Mouse (Mus musculus) c-Kit-positive CD71-positive TER-119-positive erythroid progenitor cells, embryonic 14.5 days (primary cell): ENCODE measurements around the gene Lrrc3.
"Not testable (repeated sequence)": the region's sequence is repeated elsewhere in the genome, so short reads cannot be mapped to it uniquely, and the experiment has no call there.

Experiments
- DNase-seq: peaks from one replicate; pipeline ENCODE4 v3.0.0-alpha.2; 2013; ENCODE audit warnings: low spot score

The Lrrc3 gene

DNA sequence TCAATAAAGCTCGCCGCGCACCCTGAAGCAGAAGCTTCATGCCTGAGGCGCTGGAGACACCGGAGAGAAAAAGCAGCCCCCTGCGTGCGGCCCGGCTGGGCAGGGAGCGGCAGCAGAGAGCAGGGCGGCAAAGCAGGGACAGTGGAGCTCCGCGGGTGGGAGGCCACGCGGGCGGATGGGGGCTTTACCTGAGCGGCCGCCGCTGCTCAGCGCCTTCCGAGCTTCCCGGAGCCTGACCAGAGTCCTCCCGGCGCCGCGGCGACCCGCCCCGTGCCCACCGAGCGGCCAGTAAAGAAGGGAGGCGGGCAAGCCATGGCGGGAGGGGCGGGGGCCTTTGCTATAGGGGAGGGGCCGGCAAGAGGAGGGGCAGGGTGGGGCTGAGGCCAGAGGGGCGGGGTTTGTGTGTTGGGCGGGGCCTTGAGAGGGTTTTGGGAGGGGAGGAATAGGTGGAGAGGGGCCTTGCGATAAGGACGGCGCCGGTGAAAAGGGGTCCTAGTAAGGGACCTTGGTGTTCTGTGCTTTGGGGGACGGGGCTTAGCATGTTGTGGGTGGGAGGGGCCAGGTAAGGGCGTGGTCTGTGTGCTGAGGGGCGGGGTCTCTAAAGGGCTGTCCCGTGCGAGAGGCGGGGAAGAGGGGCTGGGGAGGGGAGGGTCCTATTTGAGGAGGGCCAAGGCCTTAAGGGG, at the start of gene Lrrc3:
Lrrc3 (minus strand) TSS at position 326 of the 683 bp plus-strand sequence.
- DNase-seq = no peak

DNA sequence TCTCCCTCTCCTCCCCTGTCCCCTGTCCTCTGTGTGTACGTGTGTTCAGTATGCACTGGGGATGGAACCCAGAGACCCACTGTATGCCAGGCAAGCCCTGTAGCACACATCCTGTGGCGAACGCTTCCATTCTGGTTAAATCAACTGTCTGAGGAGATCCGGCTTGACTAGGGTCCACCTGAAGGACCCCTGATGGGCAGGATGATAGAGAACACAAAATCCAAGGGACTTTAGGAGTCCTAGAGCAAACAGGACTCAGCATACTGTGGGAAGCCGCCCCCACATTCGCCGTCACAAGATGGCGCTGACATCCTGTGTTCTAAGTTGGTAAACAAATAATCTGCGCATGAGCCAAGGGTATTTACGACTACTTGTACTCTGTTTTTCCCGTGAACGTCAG, 48.1 kb upstream of the Lrrc3 start:
- DNase-seq = not testable (repeated sequence)

DNA sequence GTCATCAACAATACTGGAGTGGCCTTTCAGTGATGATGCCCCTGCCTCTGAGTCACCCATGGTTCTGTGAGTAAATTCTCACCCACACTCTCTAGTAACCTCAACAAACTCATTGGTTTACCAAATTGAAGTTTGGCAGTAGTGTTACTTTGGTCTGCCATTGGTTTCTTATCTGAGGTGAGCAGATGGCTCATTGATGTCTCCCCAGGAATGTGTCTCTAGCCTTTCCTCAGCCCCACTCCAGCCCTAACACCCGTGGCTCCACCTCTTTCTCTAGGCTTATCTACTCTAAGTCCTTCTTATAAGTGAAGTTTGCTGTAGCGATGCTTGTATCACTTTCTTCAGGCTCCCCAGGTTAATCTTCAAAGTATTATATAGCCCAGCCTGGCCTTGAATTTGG, 37.3 kb upstream of the Lrrc3 start:
- no peak for DNase-seq

DNA sequence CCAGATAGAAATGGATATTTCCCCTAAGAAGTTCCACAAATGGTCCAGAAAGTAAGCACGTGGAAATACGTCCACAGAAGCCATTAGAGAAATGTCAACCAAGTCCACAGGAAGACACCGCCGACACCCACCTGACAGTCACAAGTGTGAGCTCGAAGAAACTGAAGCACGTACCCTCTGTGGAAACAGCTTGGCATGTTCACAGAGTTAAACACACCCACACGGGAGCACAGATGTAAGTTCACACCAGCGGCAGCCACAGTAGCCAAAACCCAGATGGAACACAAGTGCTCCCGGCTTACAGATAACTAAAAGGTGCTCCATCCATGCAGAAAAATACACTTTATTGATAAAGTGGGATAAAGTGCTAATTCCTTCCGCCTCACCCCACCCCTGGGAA, 25.0 kb upstream of the Lrrc3 start:
- no peak for DNase-seq

DNA sequence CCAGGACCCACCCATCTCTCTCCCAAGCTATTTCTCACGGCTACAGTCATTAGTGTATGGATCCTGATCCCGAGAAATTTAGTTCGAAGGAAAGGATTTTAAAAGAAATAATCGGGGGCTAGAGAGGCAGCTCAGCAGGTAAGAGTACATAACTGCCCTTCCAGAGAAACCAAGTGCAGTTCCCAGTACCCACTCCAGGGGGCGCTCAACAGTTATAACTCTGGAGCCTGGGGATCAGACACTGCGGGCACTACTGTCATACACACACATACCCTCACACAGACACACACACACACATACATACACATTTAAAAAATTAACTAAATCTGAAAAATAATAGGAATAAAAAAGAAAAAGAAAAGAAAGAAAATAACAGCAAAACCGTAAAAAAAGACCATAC, 23.8 kb upstream of the Lrrc3 start:
- peak; percentile 60 for DNase-seq

DNA sequence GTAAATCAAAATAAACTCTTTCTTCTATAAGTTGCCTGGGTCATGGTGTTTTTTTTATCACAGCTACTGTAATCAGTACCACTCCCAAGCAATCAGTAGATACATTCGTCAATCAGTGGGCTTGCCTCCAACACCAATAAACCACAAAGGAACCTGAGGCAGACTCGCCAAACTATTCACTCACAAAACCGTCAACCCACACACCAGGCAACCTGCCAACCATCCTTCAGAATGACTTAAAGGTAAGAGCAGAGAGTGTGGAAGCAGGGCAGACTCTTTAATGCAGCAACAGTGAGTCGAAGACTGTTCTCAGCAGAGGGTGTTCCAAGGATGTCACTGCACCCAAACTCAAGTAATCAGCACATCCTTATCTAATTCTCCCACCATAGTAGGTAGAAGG, 20.3 kb upstream of the Lrrc3 start:
- DNase-seq = no peak

DNA sequence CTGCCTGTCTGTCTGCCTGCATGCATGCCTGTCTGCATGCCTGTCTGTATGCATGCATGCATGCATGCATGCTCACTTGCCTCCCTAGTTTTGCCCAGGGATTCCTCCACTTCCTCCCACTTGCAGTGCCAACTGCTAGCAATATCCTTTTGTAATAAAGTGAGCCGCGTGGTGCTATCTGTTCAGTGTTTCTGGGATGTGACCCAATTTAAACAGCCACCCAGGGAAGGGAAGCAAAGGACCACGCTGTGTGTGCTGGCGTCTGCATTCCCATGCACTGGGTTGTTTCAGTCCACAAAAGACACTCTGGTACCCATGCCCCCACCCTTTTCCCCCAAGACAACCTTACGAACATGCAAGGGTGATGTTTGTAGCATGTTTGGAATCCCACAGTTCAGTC, 18.7 kb upstream of the Lrrc3 start:
- no peak for DNase-seq

DNA sequence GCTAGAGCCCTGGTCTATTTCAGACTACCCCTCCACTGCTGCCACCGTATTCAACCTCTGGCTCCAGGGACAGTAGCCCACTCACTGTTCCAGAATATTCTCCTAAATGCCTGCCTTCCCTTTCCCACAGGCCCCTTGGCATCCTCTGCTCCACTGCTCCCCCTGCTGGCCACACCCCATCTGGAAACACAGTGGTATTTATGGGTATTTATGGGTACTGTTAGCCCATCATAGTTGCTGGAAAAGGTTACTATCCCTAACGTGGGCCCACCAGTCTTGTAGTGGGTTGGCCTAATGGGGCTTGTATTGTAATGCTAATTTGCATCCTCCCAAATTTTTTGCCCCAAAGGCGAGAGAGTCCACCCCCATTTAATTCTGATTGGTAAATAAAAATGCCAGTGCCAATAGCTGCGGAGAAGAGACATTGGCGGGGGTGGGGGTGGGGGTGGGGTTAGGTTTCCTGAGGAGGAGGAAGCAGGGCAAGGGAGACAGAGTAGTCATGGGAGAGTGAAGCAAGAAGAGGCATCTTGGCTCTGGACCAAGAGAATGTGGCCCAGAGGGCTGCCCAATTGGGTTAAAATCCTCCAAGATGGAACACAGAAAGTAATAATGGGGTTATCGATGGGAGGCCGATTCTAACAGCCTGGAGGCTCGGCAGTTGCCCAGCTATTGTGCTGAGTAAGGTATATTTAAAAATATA, 14.4 kb upstream of the Lrrc3 start:
- peak; percentile 45 for DNase-seq

DNA sequence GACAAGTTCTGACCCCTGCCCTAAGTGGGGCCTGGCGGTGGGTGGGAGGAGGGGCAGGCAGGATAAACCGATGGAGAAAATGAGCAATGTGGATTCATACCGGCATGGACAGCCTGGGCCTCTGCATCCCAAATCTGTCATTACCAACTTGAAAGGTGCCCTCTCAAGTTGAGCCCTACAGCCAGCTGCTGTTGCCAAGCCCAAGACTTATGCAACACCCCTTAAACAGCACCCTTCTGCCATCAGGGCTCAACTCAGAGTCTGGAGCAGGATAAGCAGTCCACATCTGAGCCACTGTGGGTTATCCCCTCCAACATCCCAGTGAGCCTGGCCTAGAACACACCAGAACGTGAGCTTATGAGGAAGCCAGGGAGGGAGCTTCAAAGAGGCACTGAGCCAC, 11.0 kb upstream of the Lrrc3 start:
- DNase-seq = no peak

DNA sequence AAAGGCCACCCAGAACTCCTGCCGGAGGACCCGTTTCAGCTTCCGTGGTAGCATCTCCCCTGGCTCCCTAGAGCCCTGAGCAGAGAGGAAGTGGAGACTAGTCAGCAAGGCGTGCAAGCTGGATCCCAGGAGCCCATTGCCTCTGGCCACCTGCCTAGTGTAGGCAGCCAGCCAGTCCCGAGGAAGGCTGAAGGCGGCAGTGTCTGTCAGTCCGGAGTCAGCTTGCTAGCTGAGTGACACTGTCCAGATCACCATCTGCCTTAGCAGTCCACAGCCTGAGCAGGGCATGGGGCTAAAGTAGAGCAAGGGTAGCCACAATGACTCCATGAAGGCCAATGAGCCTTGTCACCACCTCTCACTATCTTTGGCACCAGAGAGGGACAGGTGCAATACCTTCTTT, 10.3 kb upstream of the Lrrc3 start:
- no peak for DNase-seq

DNA sequence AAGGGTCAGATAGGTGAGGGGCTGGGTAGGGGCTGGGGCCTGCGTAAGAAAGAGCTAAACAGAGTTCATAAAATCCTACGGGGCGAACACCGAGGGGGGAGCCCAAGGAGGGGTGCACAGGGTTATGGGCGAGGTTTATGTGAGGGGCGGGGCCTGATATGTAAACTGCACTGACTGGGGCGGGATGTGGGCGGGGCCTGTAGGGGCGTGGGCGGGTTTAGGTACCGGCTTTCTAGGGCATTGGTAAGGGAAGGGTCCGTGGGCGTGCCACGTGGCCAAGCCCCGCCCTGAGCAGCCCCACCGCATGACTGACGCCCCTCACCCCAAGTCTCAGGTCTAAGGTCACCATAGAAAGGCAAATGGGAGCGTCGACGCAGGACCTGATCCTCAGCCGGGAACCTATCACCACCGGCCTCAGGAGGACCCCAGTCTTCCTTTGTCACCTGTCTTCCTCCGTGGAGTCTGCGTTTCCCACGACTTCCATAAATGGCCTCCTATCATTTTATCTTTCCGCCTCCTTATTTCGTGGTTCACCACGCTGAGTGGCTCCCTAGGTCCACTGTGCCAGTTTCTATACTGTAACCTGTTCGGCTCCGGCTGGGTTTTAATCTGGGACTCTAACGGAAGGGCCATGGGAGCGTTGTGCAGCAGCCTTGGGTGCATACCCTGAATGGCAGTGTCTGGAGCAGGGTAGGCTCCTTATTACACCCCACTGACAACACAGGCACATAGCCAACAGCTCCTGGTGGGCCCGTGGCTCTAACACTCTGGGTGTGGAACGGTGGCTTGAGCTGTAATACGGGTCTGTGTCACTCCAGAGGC, 769 bp upstream of the Lrrc3 start:
- DNase-seq = peak; percentile 36

DNA sequence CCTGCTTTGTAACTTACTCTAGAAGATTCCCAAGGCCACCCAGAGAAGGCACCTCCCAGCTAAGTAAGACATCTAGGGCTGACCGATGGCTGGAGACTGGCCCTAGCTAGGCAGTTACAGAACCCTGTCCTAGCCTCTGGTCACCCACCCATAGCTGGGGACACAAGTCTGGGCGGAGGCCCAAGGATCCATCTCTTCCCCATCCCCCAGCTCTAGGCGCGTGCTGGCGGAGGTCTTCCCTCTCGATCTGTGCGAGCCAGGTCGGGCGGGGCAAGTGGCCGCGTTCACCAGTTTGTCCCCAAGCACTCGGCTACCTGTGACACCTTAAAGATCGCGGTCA, 495 bp downstream of the Lrrc3 start:
- DNase-seq = no peak

DNA sequence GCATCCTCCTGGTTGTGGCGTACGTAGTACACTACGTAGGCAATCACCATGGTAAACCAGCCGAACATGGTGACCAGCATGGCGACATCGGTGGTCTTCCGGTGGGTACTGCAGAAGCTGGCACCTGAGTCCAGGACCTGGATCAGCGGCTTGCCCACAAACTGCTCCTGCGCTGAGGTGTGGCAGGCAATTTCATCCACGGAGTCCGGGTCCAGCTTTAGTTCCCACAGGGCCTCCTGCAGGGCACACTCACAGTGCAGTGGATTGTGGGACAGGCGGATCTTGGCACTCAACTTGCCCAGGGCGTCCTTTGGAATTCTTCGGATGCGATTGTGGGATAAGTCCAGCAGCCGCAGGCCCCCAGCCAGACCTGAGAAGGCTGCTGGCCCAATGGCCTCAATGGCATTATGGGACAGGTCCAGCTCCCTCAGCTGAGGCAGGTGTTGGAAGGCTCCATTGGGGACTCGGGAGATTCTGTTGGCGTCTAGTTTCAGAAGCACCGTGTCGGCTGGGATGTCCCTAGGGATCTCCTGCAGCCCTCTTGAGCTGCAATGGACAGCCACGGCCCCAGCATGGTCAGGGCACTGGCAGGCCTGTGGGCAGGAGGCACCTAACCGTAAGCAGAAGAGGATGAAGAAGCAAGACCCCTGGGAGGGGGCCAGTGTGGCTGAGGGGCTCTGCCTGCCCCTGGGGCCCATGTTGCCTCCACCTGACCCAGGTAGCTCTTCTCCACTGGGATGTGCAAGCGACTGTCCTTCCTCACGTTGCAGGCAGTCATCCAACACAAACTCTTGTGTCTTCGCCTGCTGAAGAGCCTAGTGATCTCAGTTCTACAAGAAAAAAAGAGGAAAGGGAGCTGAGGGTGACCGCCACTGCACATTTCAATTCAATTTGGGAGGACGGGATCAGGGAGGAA, 1.2 kb downstream of the Lrrc3 start:
- DNase-seq = no peak

DNA sequence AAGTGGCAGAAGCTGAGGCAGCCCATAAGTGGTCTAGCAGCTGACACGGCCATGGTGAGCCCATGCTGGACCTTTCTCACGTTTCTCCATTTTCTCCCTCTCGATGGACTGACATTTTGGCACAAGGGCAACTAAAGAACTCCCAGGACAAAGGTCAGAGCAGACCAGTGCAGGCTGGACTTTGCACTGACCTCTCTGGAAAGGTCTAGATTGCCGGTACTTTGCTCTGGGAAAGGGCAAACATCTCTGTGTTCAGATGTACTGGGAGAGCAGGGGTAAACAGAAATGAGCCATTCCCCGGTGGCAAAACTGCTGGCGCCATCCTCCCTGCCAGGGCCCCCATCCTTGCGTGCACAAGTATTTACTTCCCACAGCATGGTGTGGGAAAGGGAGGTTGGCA, 2.2 kb downstream of the Lrrc3 start:
- DNase-seq = no peak

DNA sequence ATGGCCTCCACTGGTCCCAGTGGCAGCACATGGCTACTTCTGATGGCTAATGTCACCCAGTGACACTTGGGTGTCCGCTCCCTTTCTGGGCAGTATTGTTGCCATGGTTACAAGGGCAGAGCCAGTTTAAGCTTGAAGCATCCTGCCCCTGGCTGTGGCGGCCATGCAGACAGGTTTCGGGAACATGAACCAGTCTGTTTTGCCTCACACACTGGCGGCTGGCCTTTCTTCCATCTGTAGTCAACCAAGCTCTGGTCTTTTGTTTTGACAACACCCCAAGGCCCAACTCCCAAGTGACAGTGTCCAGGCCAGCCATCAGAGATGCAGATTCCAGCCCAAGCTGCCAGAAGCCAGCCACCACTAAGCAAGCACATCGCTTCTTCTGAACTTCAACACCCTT, 6.8 kb downstream of the Lrrc3 start:
- no peak for DNase-seq

DNA sequence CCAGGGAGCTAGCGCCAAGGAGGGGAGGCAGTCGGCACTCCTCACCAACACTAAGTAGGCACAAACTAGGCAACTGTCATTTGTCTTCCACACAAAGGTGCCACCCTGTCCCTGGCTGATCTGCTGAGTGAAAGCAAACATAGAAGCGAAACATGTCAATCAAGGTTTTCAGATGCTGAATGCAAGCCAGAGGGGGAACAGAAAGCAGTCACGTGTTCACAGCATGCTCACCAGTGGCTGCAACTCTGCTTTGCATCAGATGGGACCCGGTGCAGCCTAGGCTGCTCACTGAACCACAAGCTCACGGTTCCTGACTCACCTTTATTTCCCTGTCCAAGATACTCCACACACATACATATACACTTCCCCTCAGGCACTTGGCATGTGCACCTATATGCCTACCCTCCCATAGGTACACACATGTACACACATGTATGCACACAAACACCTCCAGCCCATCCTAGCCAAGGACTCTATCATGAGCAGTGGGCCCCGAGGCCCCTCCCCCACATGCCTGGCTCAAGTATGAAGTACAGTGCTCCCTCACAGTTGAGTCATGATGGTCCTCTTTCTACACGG, 11.3 kb downstream of the Lrrc3 start:
- no peak for DNase-seq

DNA sequence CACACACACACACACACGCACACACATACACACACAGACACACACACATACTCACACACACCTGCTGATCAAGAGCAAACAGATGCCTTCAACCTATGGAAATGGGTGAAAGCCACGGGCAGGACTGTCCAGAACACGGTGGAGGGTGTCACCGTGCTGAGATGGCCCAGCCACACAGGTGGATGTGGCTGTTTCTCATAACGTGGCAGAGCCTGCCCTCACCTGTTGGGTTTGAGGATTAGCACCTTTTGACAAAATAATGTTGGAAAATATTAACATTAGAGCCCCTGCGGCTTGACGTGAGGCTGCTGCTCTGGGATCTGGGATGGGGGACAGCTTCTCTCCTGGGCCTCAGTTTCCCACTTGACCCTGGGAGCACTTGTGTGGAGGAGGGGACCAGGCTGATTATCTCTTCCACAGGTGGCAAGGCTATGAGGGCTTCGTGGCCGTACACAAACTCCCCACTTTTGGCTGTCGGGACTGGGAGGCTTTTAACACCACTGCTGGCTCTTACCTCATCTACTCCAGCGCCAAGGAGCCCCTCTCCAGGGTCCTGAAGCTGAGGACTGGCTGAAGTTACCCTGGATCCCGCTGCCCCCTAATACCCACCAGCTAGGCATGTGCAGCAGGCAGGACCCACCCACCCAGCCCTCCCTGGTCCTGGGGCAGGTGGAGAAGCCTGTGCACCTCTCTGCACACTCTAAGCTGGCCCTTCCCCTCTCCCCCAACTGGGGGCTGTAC, 16.2 kb downstream of the Lrrc3 start:
- no peak for DNase-seq

DNA sequence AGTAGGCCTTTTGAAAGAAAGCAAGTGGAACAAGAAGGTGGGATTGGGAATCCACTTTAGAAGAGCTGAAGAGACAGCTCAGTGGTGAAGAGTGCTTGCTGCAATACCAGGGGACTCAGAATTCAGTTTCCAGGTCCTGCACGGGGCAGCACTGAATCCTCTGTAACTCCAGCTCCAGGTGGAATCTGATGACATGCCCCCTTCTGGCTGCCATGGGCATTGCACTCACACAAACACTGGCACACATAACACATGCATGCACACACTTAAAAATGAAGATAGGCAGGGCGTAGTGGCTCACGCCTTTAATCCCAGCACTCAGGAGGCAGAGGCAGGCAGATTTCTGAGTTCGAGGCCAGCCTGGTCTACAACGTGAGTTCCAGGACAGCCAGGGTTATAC, 19.8 kb downstream of the Lrrc3 start:
- DNase-seq = no peak

DNA sequence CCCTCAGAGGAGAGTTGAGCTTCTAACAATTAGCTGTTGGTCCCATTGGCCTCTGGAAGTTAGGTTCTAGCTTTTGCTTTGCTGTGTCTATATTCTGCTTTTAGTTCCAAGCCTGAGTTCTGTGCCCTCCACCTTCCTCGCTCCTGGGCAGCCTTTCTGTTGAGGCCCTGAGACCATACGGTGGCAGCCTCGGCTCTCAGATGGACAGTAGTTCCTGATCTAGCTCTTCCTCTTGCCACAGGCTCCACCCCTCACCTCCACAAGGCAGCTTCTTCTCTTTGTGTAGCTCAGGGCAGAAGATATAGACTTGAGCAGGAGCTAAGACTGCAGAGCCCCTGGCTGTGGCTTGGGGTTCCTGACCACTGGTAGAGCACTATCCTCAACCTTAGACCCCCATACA, 22.0 kb downstream of the Lrrc3 start:
- DNase-seq = no peak

DNA sequence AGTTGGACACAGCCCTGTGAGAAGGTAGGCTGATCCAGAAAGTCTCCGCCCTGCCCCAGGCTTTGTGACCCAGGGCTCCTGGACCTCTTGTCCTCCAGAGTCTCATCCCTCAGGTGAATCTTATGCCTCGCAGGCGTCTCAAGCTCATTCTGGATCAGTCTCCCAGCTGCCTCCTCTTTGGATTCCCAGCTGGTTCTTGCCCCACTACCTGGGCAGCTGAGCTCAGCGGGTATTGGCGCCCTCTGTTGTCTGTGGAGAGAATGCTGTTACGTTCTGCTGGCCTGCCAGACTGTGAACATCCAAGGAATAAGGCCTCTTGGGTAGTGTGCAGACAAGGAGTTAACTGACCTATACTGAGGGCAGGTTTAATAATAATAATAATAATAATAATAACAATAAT, 23.4 kb downstream of the Lrrc3 start:
- DNase-seq = no peak

DNA sequence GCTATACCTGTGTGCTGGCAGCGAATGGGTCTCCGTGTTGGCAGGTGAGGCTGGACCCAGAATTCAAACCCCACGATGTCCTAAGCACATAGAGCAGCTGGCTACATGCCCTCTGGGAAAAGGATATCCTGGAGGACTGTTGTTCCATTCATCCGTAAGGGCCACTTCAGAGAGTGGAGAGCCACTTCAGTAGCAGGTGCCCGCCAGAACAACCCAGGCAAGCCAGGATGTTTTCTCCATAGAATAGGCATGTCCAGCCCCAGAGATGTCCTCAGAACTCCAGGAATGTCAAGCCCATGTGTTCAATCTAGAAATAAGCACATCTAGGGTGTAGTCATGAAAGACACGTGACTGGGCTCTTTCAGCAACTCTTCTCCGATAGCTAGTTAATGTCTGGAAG, 32.7 kb downstream of the Lrrc3 start:
- no peak for DNase-seq
